Mouse (Mus musculus) liver, adult 10 weeks (tissue): ENCODE results near the gene Entpd6. TPM values are rescaled to one million over a fixed set of nuclear protein-coding genes. Genes with fewer than 3 reads are reported as not detected.

Source experiments
- polyA plus RNA-seq: library from polyadenylated mRNA; stranded (reverse); fragments of 350-450 nt; fragmentation: Illumina TruSeq; extraction: RNeasy Lipid Tissue Mini Kit (QIAGEN cat#74804); gene quantifications from one replicate; pipeline ENCODE4 v1.2.3, GENCODE M21; 2014; ENCODE audit warnings: low read depth, low replicate concordance

The Entpd6 gene
- polyA plus RNA-seq, result 0.98 TPM

GRCm38 (mm10) chr2:150748854-150749253 is at the start of gene Entpd6:
Entpd6 (plus strand) TSS chr2:150749042.

GRCm38 (mm10) chr2:150786251-150787180 is 37.7 kb downstream of the Entpd6 start, which contains the start of gene Pygb:
Pygb (plus strand) TSS chr2:150786735.

Other genes with a start within 250 kb of the Entpd6 start
- gene Cst7, start 178.6 kb upstream of the Entpd6 start, polyA plus RNA-seq, result not detected
- 41.0 TPM for gene Apmap, start 140.5 kb upstream of the Entpd6 start, polyA plus RNA-seq
- 0.16 TPM for gene Acss1, start 80.5 kb upstream of the Entpd6 start, polyA plus RNA-seq
- not detected for gene Vsx1, start 59.7 kb upstream of the Entpd6 start, polyA plus RNA-seq
- 1.4 TPM for gene Pygb, start 37.7 kb downstream of the Entpd6 start, polyA plus RNA-seq
- gene Abhd12, start 155.7 kb downstream of the Entpd6 start, polyA plus RNA-seq, result 41.3 TPM
- 4.3 TPM for gene Gins1, start 156.4 kb downstream of the Entpd6 start, polyA plus RNA-seq